Mouse (Mus musculus): ENCODE measurements around the gene Krtap1-5.

DNA sequence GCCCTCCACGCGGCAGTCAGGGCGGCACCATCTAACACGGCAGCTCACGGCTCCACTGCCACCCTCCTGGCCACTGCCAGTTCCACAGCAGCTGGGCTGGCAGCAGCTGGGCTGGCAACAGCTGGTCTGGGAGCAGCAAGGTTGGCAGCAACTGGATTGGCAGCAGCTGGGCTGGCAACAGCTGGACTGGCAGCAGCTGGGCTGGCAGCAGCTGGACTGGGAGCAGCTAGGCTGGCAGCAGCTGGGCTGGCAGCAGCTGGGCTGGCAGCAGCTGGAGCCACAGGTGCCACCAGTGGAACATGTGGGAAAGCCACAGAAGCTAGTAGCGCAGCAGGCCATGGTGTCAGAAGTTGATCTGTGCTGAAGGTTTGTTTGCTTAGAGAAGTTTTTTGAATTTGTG is 10.2 kb upstream of the Krtap1-5 start, which contains the start of gene Krtap1-3:
- no peak for TF ChIP-seq CHD1 (IDR thresholded peaks at IDR 0.05; ENCODE audit: low read depth, low read length)
- no peak for TF ChIP-seq CTCF (conservative IDR thresholded peaks at IDR 0.05 in 1 of 2, IDR thresholded peaks at IDR 0.05 in 1 of 2; ENCODE audit: low read depth in 2 of 2, low read length in 2 of 2)
- no peak for TF ChIP-seq MAX (IDR thresholded peaks at IDR 0.05; ENCODE audit: low read length)
- no peak for TF ChIP-seq POLR2A (IDR thresholded peaks at IDR 0.05; ENCODE audit: low read depth, low read length)
- TF ChIP-seq ETS1 (conservative IDR thresholded peaks at IDR 0.05; ENCODE audit: low read depth, low read length): no peak
- TF ChIP-seq EP300 (IDR thresholded peaks at IDR 0.05; ENCODE audit: low read length): no peak
- TF ChIP-seq KAT2A (IDR thresholded peaks at IDR 0.05; ENCODE audit: insufficient replicate concordance, low read length): no peak
- no peak for TF ChIP-seq HCFC1 (IDR thresholded peaks at IDR 0.05; ENCODE audit: low read depth, low read length)
- no peak for TF ChIP-seq TCF12 (IDR thresholded peaks at IDR 0.05; ENCODE audit: low read depth, low read length)
- TF ChIP-seq SIN3A (IDR thresholded peaks at IDR 0.05; ENCODE audit: low read length): no peak
- TF ChIP-seq E2F4 (IDR thresholded peaks at IDR 0.05; ENCODE audit: insufficient replicate concordance, low read depth, low read length): no peak
- TF ChIP-seq ZMIZ1 (IDR thresholded peaks at IDR 0.05; ENCODE audit: low read depth, low read length): no peak
- TF ChIP-seq USF1 (IDR thresholded peaks at IDR 0.05; ENCODE audit: low read depth, low read length): no peak
- no peak for TF ChIP-seq ZC3H11A (IDR thresholded peaks at IDR 0.05; ENCODE audit: low read depth, low read length)
